Mouse (Mus musculus): ENCODE results near the gene Gm21904. TPM values are rescaled to one million over a fixed set of nuclear protein-coding genes. Genes with fewer than 3 reads are reported as not detected.
"Not testable (repeated sequence)": the region's sequence is repeated elsewhere in the genome, so short reads cannot be mapped to it uniquely, and the experiment has no call there.

The Gm21904 gene
- total RNA-seq (2017) = not detected in 2 replicates

DNA sequence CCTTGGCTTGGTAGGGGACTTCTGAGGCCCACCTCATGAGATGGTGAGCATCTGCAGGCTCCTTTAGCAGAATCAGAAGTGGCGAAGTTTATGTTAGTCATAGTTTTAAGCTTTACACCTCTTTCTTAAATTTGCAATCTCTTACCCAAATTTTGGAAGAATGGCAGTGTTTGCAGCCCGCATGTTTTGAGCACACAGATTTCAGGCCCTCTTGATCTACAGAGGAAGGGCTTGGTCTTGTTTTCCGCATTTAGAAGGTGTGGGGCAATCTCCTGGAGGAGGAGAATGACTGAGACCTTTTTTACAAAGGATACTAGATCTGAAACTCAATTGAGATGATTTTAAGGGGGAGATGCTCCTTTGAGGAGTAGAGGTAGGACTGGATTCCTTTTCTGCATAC, at the start of gene Gm21904:
Gene Gm21904 (minus strand): TSS at position 101 of the 400 bp plus-strand sequence.
- not testable (repeated sequence) for ATAC-seq (replicated peaks in 1 of 2; ENCODE audit: insufficient read depth in 1 of 2, low FRiP score in 2 of 2, low TSS enrichment in 1 of 2, low read depth in 1 of 2, poor library complexity in 2 of 2, severe bottlenecking in 2 of 2)

DNA sequence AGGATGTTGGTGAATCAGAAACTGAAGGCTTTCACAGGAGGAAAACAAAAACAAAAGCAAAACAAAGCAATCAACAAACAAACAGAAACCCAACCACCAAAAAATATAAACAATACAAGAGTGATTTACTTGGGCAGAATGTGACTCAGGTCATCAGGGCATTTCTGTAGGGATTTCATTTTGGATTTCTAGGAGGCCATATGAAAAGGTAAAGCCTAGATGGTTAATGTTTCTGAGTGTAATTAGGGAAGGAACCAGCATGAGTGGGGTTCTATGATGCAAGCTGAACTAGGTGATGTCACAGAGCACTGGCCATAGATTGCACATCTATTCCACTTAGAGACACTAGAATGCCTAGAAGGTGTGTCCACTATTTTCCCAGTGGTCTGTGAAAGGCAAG, 28.4 kb upstream of the Gm21904 start, which contains the start of the genes Gm20772 and Gm20831:
Gene Gm20772 (plus strand): TSS at position 301 of the 400 bp plus-strand sequence.
Gene Gm20831 (plus strand): TSS at position 301 of the 400 bp plus-strand sequence.
- ATAC-seq (replicated peaks in 1 of 2; ENCODE audit: insufficient read depth in 1 of 2, low FRiP score in 2 of 2, low TSS enrichment in 1 of 2, low read depth in 1 of 2, poor library complexity in 2 of 2, severe bottlenecking in 2 of 2) = not testable (repeated sequence)

Other genes with a start within 250 kb of the Gm21904 start
- not detected in 2 replicates for gene Gm20772, start 28.5 kb upstream of the Gm21904 start, total RNA-seq (2017)
- not detected in 2 replicates for gene Gm20831, start 28.5 kb upstream of the Gm21904 start, total RNA-seq (2017)
- gene Srsy, start 91.1 kb upstream of the Gm21904 start, total RNA-seq (2017) = not detected in 2 replicates
- gene Gm21764, start 215.5 kb upstream of the Gm21904 start, total RNA-seq (2017) = not detected in 2 replicates
- gene Ssty1, start 242.8 kb upstream of the Gm21904 start, total RNA-seq (2017) = not detected in 2 replicates

Measured in hematopoietic stem cell, adult 5-6 weeks (primary cell).